Mouse (Mus musculus) leukemia stem cell, adult 10-12 weeks (primary cell): ENCODE results near the gene Cyp2c40. TPM values are rescaled to one million over a fixed set of nuclear protein-coding genes. Genes with fewer than 3 reads are reported as not detected.

Experiments
- polyA plus RNA-seq: library from polyadenylated mRNA; stranded (reverse); fragments of >175 nt; gene quantifications from 2 replicates; pipeline ENCODE4 v1.2.3, GENCODE M21; 2012; ENCODE audit warnings: low replicate concordance

Cyp2c40 gene
- not detected in 2 replicates for polyA plus RNA-seq

DNA sequence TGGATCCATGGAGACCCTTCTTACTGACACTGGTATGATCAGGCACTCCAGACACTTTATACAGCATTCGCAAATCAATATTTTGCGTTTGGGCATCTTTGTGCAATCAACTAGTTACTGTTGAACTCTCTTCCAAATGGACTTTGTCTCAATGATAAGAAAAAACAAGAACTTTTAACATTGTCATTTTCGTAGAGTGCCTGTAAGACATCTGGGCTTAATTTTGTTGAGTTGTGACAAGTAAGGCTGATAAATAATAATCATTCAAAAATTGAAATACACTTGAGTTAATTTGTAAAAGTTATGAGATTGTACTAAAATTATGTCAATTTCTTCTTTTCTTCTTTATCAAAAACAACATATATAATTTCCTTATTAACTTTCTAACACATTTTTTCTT, at the start of gene Cyp2c40:
Gene Cyp2c40, minus strand, starts transcription at position 101 of the 400 bp plus-strand sequence.

DNA sequence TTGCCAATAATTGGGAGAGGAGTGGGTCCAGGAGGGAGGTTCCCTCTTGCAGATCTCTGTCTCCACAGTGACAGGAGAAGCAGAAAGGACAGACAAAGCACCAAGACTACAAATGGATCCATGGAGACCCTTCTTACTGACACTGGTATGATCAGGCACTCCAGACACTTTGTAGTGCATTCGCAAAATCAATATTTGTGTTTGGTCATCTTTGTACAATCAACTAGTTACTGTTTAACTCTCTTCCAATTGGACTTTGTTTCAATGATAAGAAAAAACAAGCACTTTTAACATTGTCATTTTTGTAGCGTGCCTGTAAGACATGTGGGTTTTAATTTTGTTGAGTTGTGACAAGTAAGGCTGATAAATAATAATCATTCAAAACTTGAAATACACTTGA, 71.7 kb downstream of the Cyp2c40 start, which contains the start of gene Cyp2c68:
Gene Cyp2c68, minus strand, starts transcription at position 135 of the 400 bp plus-strand sequence.

Other genes starting within 250 kb of the Cyp2c40 start
- not detected in 2 replicates for gene Cyp2c67, start 163.8 kb downstream of the Cyp2c40 start, polyA plus RNA-seq
- not detected in 2 replicates for gene Cyp2c68, start 71.8 kb downstream of the Cyp2c40 start, polyA plus RNA-seq
- gene Cyp2c69, start 74.0 kb upstream of the Cyp2c40 start, polyA plus RNA-seq = not detected in 2 replicates
- not detected in 2 replicates for gene Cyp2c37, start 179.6 kb upstream of the Cyp2c40 start, polyA plus RNA-seq